Mouse (Mus musculus): ENCODE data around the gene Map3k5. TPM values are rescaled to one million over a fixed set of nuclear protein-coding genes. Genes with fewer than 3 reads are reported as not detected.
"Not testable (repeated sequence)": the region's sequence is repeated elsewhere in the genome, so short reads cannot be mapped to it uniquely, and the experiment has no call there.

Map3k5 gene
- 19.0 and 22.0 TPM in 2 replicates for total RNA-seq (2017)

GRCm38 (mm10) chr10:19934384-19935294 lies at the start of gene Map3k5:
TSS of gene Map3k5 (plus strand) at chr10:19934472.
- ATAC-seq (replicated peaks; ENCODE audit: low read depth, poor library complexity, severe bottlenecking) = no peak

- peak; percentile 69 for ATAC-seq (replicated peaks; ENCODE audit: low read depth, poor library complexity, severe bottlenecking)
These were observed 48.0 kb upstream of the Map3k5 start for GRCm38 (mm10) chr10:19886249-19886648.

- ATAC-seq (replicated peaks; ENCODE audit: low read depth, poor library complexity, severe bottlenecking) = no peak; the same call in 1 of the 2 replicates
These were observed 44.4 kb upstream of the Map3k5 start for GRCm38 (mm10) chr10:19889908-19890307.

- ATAC-seq (replicated peaks; ENCODE audit: low read depth, poor library complexity, severe bottlenecking) = peak; percentile 58; the same call in 1 of the 2 replicates
These were observed 42.6 kb upstream of the Map3k5 start for GRCm38 (mm10) chr10:19891686-19892085.

GRCm38 (mm10) chr10:19893146-19893545 lies 41.1 kb upstream of the Map3k5 start:
- ATAC-seq (replicated peaks; ENCODE audit: low read depth, poor library complexity, severe bottlenecking) = no peak

- peak; percentile 68 for ATAC-seq (replicated peaks; ENCODE audit: low read depth, poor library complexity, severe bottlenecking)
These were observed 40.3 kb upstream of the Map3k5 start for GRCm38 (mm10) chr10:19893976-19894375.

GRCm38 (mm10) chr10:19900191-19900590 lies 34.1 kb upstream of the Map3k5 start:
- ATAC-seq (replicated peaks; ENCODE audit: low read depth, poor library complexity, severe bottlenecking) = no peak

- ATAC-seq (replicated peaks; ENCODE audit: low read depth, poor library complexity, severe bottlenecking) = no peak
These were observed 32.3 kb upstream of the Map3k5 start for GRCm38 (mm10) chr10:19901992-19902391.

- no peak for ATAC-seq (replicated peaks; ENCODE audit: low read depth, poor library complexity, severe bottlenecking)
These were observed 30.0 kb upstream of the Map3k5 start for GRCm38 (mm10) chr10:19904077-19904820.

GRCm38 (mm10) chr10:19907246-19907804 lies 26.9 kb upstream of the Map3k5 start, which contains the start of gene Pex7:
TSS of gene Pex7 (minus strand) at chr10:19907689.
- peak; percentile 90 for ATAC-seq (replicated peaks; ENCODE audit: low read depth, poor library complexity, severe bottlenecking)

GRCm38 (mm10) chr10:19908076-19908475 lies 26.2 kb upstream of the Map3k5 start:
- no peak for ATAC-seq (replicated peaks; ENCODE audit: low read depth, poor library complexity, severe bottlenecking)

- no peak for ATAC-seq (replicated peaks; ENCODE audit: low read depth, poor library complexity, severe bottlenecking)
These were observed 23.8 kb upstream of the Map3k5 start for GRCm38 (mm10) chr10:19910516-19910915.

GRCm38 (mm10) chr10:19911583-19911982 lies 22.7 kb upstream of the Map3k5 start:
- peak; percentile 39; the same call in 1 of the 2 replicates for ATAC-seq (replicated peaks; ENCODE audit: low read depth, poor library complexity, severe bottlenecking)

GRCm38 (mm10) chr10:19913806-19914205 lies 20.5 kb upstream of the Map3k5 start:
- no peak for ATAC-seq (replicated peaks; ENCODE audit: low read depth, poor library complexity, severe bottlenecking)

GRCm38 (mm10) chr10:19915301-19915700 lies 19.0 kb upstream of the Map3k5 start:
- peak; percentile 99 for ATAC-seq (replicated peaks; ENCODE audit: low read depth, poor library complexity, severe bottlenecking)

GRCm38 (mm10) chr10:19922410-19922809 lies 11.9 kb upstream of the Map3k5 start:
- ATAC-seq (replicated peaks; ENCODE audit: low read depth, poor library complexity, severe bottlenecking) = no peak

GRCm38 (mm10) chr10:19924256-19924655 lies 10.0 kb upstream of the Map3k5 start:
- no peak for ATAC-seq (replicated peaks; ENCODE audit: low read depth, poor library complexity, severe bottlenecking)

GRCm38 (mm10) chr10:19926391-19926897 lies 7.8 kb upstream of the Map3k5 start:
- ATAC-seq (replicated peaks; ENCODE audit: low read depth, poor library complexity, severe bottlenecking) = not testable (repeated sequence)

GRCm38 (mm10) chr10:19928205-19928604 lies 6.1 kb upstream of the Map3k5 start:
- ATAC-seq (replicated peaks; ENCODE audit: low read depth, poor library complexity, severe bottlenecking) = no peak

GRCm38 (mm10) chr10:19932986-19933385 lies 1.3 kb upstream of the Map3k5 start:
- ATAC-seq (replicated peaks; ENCODE audit: low read depth, poor library complexity, severe bottlenecking) = no peak
